Mouse (Mus musculus): Measurements from ENCODE around the gene Cela2a. TPM values are rescaled to one million over a fixed set of nuclear protein-coding genes. Genes with fewer than 3 reads are reported as not detected.

Gene Cela2a
- total RNA-seq, 1 experiment from 2014 or later = not detected

DNA sequence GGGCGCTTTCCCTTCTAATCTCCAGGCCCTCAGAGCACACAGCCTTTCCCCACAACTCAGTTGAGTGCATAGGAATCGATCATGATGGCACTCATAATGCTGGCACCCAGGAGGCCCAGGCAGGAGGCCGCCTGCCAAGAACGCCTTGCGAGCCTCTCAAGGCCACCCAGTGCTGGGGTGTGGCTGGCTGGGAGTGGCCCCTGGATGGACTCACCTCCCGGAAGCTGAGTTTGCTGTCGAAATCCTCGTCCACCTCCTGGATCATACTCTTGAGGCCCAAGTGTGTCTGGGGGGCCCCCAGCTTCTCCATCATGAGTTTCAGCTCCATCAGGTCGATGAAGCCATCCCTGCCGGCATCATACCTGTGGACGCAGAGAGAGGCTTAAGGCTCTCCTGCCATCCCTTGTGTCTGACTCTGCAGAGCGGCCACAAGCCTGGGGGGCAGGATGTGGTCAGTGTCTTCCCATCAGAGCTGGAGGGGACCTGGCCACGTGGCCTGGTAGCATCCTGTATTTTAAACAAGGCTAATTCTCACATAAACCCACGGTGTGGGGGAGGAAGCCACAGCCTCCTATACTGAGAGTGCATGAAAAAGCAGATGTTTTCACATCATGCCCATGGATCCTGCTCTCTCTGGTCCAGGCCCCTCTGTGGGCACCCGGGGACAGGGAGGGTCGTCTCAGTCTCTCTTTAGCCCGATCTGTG lies 35.8 kb upstream of the Cela2a start:
- ATAC-seq (replicated peaks in 1 of 2; ENCODE audit: insufficient read depth in 1 of 2, low FRiP score in 2 of 2, low TSS enrichment in 1 of 2, low read depth in 1 of 2, poor library complexity in 2 of 2, severe bottlenecking in 2 of 2) = 0 out of 4 replicates have a peak, but pooled peaks of 1 of the 2 experiments have one; percentile 23

GRCm38 (mm10) chr4:141860246-141860841 lies 34.4 kb upstream of the Cela2a start:
- ATAC-seq (replicated peaks in 1 of 2; ENCODE audit: insufficient read depth in 1 of 2, low FRiP score in 2 of 2, low TSS enrichment in 1 of 2, low read depth in 1 of 2, poor library complexity in 2 of 2, severe bottlenecking in 2 of 2) = no peak

DNA sequence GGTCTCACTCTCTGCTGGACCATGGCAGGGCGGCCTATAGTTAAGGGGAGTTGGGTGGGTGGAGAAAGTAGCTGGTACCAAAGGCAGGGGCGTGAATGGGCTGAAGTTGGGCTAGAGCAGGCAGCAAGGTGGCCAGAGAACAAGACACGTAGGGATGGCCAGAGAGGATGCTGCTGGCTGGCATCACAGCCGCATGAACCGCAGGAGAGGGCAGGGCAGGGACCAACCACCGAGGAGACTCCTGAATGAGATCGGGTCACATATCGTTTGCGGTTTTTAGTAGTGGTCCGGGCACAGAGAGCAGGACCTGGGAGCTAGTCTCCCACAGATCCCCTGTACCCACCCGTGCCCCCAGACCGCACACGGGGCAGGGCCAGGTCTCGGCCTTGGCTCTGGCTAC lies 33.4 kb upstream of the Cela2a start:
- no peak for ATAC-seq (replicated peaks in 1 of 2; ENCODE audit: insufficient read depth in 1 of 2, low FRiP score in 2 of 2, low TSS enrichment in 1 of 2, low read depth in 1 of 2, poor library complexity in 2 of 2, severe bottlenecking in 2 of 2)

GRCm38 (mm10) chr4:141858501-141858900 lies 32.5 kb upstream of the Cela2a start:
- ATAC-seq (replicated peaks in 1 of 2; ENCODE audit: insufficient read depth in 1 of 2, low FRiP score in 2 of 2, low TSS enrichment in 1 of 2, low read depth in 1 of 2, poor library complexity in 2 of 2, severe bottlenecking in 2 of 2) = no peak

DNA sequence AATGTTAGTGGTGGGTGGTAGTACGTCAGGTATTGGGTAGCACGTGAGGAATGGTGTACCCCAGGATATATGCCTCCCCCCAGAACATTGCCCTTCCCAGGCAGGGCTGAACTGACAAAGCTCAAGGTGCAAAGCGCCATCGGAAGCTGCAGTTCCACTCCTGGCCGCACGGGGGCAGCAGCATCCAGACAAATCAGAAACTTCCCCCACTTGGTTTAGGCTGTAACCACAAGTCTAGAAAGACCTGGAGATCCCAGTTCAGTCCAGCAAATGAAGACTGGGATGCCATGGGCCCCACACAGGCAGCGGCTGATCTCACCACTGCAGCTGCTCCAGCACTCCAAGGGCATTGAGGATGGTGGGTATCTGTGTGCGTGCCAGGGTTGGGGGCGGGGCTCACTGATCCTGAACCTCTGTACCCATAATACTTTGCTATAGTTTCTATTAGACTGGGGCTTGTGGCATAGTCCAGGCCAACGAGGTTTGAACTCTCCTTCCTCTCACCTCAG lies 31.5 kb upstream of the Cela2a start:
- peak; percentile 76 to 78 for ATAC-seq (replicated peaks in 1 of 2; ENCODE audit: insufficient read depth in 1 of 2, low FRiP score in 2 of 2, low TSS enrichment in 1 of 2, low read depth in 1 of 2, poor library complexity in 2 of 2, severe bottlenecking in 2 of 2)

- no peak for ATAC-seq (replicated peaks in 1 of 2; ENCODE audit: insufficient read depth in 1 of 2, low FRiP score in 2 of 2, low TSS enrichment in 1 of 2, low read depth in 1 of 2, poor library complexity in 2 of 2, severe bottlenecking in 2 of 2)
These were observed 27.5 kb upstream of the Cela2a start for GRCm38 (mm10) chr4:141853437-141853836.

GRCm38 (mm10) chr4:141845999-141846398 lies 20.0 kb upstream of the Cela2a start, which contains the start of gene Ctrc:
Gene Ctrc, minus strand, starts transcription at chr4:141846359.
- no peak for ATAC-seq (replicated peaks in 1 of 2; ENCODE audit: insufficient read depth in 1 of 2, low FRiP score in 2 of 2, low TSS enrichment in 1 of 2, low read depth in 1 of 2, poor library complexity in 2 of 2, severe bottlenecking in 2 of 2)

DNA sequence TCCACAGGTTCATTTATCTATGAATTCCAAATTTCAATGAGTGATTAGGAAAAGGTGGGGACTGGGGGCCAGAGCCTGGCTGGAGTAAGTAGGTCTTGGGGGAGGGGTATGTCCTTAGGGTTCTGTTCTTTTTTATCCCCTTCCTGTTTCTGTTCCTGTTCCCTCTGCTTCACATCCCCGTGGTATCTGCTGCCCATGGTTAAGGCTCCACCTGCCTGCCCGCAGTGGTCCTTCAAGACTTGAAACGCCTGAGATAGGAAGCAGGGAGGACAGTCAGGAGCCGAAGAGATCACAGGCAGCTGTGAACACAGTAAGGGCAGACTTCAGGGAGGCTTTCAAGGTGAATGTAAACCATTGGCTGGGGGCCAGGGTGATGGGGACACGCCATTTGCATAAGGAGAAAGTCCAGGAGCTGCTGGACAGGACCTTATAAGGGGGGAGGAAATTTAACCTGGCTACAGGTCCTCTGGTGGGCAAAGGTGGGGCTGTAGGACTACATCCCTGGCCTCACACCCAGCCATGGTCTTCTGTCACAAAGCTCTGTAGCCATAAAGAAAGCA lies 8.7 kb upstream of the Cela2a start:
- no peak for ATAC-seq (replicated peaks in 1 of 2; ENCODE audit: insufficient read depth in 1 of 2, low FRiP score in 2 of 2, low TSS enrichment in 1 of 2, low read depth in 1 of 2, poor library complexity in 2 of 2, severe bottlenecking in 2 of 2)

DNA sequence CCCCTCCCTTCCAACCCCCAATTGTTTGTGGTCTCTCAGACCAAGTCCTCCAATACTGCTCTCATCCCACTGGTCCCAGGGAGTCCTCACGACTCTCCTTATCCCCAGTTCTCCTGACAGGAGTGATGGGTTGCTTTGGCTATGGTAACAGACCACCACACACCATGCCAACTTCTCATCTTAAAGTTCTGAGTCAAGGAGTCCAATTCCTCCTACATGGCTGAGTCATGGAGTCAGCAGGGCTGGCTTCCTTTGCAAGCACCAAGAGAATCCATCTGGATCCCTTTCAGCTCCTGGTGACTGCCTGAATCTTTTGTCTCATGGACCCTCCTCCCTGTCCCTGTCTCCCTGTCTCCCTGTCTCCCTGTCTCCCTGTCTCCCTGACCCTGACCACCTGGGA lies 8.0 kb upstream of the Cela2a start:
- no peak for ATAC-seq (replicated peaks in 1 of 2; ENCODE audit: insufficient read depth in 1 of 2, low FRiP score in 2 of 2, low TSS enrichment in 1 of 2, low read depth in 1 of 2, poor library complexity in 2 of 2, severe bottlenecking in 2 of 2)

DNA sequence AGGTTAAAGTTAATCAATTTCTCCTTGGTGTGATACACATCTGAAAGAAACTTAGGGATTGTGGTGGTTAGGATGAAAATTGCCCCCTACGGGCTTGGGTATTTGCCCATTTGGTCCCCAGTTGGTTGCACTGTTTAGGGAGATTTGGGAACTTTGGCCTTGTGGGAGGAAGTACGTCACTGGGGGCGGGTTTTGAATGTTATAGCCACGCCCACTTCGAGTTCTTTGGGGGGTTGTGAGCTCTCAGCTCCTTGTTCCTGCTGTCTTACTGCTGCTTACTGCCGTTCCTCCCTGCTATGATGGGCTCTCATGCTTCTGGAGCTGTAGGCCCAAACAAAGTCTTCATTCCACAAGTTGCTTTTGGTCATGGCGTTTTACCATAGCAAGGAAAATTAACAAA lies 5.4 kb upstream of the Cela2a start:
- no peak for ATAC-seq (replicated peaks in 1 of 2; ENCODE audit: insufficient read depth in 1 of 2, low FRiP score in 2 of 2, low TSS enrichment in 1 of 2, low read depth in 1 of 2, poor library complexity in 2 of 2, severe bottlenecking in 2 of 2)

DNA sequence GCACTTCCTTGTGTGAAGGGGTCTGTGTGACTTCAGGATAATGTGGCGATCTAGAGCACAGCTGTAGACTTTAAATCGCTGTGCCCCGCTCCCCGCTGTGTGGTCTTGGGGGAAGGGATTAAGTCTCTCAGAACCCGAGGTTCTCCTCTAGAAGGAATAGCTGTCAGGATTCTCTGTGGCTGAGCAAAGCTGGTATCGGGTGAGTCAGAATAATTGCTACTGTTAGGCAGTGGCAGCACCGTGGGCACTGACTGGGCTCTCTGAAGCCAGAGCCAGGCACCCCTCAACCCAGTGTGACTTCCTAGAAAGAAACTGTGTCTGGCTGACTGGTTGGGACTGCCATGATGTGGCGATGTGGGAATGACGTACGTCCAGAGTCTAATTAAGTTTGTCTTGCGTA lies 4.4 kb upstream of the Cela2a start:
- ATAC-seq (replicated peaks in 1 of 2; ENCODE audit: insufficient read depth in 1 of 2, low FRiP score in 2 of 2, low TSS enrichment in 1 of 2, low read depth in 1 of 2, poor library complexity in 2 of 2, severe bottlenecking in 2 of 2) = no peak

DNA sequence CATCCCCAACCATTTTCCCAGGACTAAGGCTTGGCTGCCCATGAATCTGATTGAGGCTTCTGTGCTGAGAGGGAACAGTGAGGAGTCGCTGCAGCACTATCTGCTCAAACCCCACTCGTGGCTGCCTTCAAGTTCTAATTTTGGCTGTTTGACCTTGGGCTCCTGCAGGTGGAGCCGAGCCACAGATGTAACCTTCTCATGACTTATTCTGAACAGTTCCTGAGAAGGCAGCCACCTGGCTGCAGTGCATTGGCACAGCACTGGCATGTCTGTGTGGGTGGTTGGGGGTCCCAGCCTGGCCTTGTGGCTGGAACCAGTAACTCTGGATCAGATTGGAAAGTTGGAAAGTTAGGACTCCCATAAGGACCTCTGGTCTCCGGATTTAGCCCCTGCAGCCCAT lies 2.2 kb upstream of the Cela2a start:
- no peak for ATAC-seq (replicated peaks in 1 of 2; ENCODE audit: insufficient read depth in 1 of 2, low FRiP score in 2 of 2, low TSS enrichment in 1 of 2, low read depth in 1 of 2, poor library complexity in 2 of 2, severe bottlenecking in 2 of 2)

DNA sequence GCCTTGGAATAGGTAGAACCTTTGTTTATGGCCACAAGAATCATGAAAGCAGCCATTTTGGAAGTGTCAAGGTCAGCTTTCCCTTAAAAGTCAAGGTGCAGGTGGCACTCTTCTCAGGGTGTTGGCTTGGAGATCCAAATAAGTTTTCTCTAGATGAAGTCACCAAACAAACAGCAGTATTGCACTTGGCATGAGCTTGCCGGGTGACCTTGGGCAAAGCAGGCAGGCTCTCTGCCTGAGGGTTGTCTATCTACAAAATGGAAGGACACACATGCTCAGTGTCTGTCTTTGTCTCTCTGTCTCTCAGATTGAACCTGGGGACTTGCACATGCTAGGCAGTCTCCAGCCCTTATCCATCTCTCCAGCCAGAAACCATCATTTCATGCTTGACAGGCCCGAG lies 1.4 kb upstream of the Cela2a start:
- no peak for ATAC-seq (replicated peaks in 1 of 2; ENCODE audit: insufficient read depth in 1 of 2, low FRiP score in 2 of 2, low TSS enrichment in 1 of 2, low read depth in 1 of 2, poor library complexity in 2 of 2, severe bottlenecking in 2 of 2)

GRCm38 (mm10) chr4:141822979-141823378 lies 3.0 kb downstream of the Cela2a start:
- ATAC-seq (replicated peaks in 1 of 2; ENCODE audit: insufficient read depth in 1 of 2, low FRiP score in 2 of 2, low TSS enrichment in 1 of 2, low read depth in 1 of 2, poor library complexity in 2 of 2, severe bottlenecking in 2 of 2) = peak in 1 of 2 experiments; percentile 75; a peak in 2 of 4 replicates

DNA sequence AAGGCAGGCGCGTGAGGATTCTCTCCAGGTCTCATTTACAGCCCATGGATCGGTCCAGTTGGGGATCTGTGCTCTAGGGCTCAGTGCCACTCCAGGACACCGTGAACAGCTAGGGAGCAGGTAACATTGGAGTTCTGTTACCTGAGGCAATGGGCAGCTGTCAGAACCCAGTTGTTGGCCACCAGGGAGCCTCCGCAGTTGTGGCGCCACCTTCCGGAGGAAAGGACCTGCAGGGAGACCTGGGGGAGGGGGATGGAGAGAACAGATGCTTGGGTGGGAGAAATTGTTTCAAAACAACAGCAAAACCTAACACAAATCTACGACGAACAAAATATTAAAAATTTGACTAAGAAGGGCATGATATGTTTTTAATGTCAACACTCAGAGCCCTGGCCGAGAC lies 3.9 kb downstream of the Cela2a start:
- ATAC-seq (replicated peaks in 1 of 2; ENCODE audit: insufficient read depth in 1 of 2, low FRiP score in 2 of 2, low TSS enrichment in 1 of 2, low read depth in 1 of 2, poor library complexity in 2 of 2, severe bottlenecking in 2 of 2) = no peak

GRCm38 (mm10) chr4:141821178-141821577 lies 4.8 kb downstream of the Cela2a start:
- ATAC-seq (replicated peaks in 1 of 2; ENCODE audit: insufficient read depth in 1 of 2, low FRiP score in 2 of 2, low TSS enrichment in 1 of 2, low read depth in 1 of 2, poor library complexity in 2 of 2, severe bottlenecking in 2 of 2) = no peak

- ATAC-seq (replicated peaks in 1 of 2; ENCODE audit: insufficient read depth in 1 of 2, low FRiP score in 2 of 2, low TSS enrichment in 1 of 2, low read depth in 1 of 2, poor library complexity in 2 of 2, severe bottlenecking in 2 of 2) = no peak
These were observed 6.6 kb downstream of the Cela2a start for GRCm38 (mm10) chr4:141819316-141819715.

GRCm38 (mm10) chr4:141818861-141819260 lies 7.1 kb downstream of the Cela2a start:
- ATAC-seq (replicated peaks in 1 of 2; ENCODE audit: insufficient read depth in 1 of 2, low FRiP score in 2 of 2, low TSS enrichment in 1 of 2, low read depth in 1 of 2, poor library complexity in 2 of 2, severe bottlenecking in 2 of 2) = no peak

All from hematopoietic stem cell, adult 5-6 weeks (primary cell).